Mouse (Mus musculus) stomach, embryonic 16.5 days (tissue): ENCODE measurements around the gene Ppp1r17. TPM values are rescaled to one million over a fixed set of nuclear protein-coding genes. Genes with fewer than 3 reads are reported as not detected.

Experiments used
- ATAC-seq: fragments of 200-750 bp; cut with Nextera tagmentation; 2 replicates; pipeline ENCODE4 v1.8.0; 2017; ENCODE audit warnings: moderate number of reproducible peaks, moderate TSS enrichment; ENCODE audit not compliant: insufficient read depth, low FRiP score
- H3K27ac ChIP-seq: fragments of 300-500 bp; sonication (generic); 2 replicates; pipeline ENCODE4 v1.5.1; 2014; ENCODE audit warnings: low read length
- H3K27me3 ChIP-seq: fragments of 300-500 bp; sonication (generic); 2 replicates; pipeline ENCODE4 v1.6.1; 2014; ENCODE audit warnings: low read length, control low read depth, mixed read lengths; ENCODE audit not compliant: control insufficient read depth, insufficient read depth
- H3K36me3 ChIP-seq: fragments of 300-500 bp; sonication (generic); 2 replicates; pipeline ENCODE4 v1.6.1; 2014; ENCODE audit warnings: low read length; ENCODE audit not compliant: control insufficient read depth, insufficient read depth
- H3K4me1 ChIP-seq: fragments of 300-500 bp; sonication (generic); 2 replicates; pipeline ENCODE4 v1.6.1; 2014; ENCODE audit warnings: low read length, control low read depth, mixed read lengths; ENCODE audit not compliant: control insufficient read depth, insufficient read depth
- H3K4me2 ChIP-seq: fragments of 300-500 bp; sonication (generic); 2 replicates; pipeline ENCODE4 v1.6.1; 2014; ENCODE audit warnings: low read depth, low read length, mixed read lengths
- H3K4me3 ChIP-seq: fragments of 300-500 bp; sonication (generic); replicated peaks from 2 replicates; pipeline ENCODE4 v1.5.1; 2014; ENCODE audit warnings: mild to moderate bottlenecking, low read length
- H3K9ac ChIP-seq: fragments of 300-500 bp; sonication (generic); 2 replicates; pipeline ENCODE4 v1.6.1; 2014; ENCODE audit warnings: low read length
- H3K9me3 ChIP-seq: fragments of 300-500 bp; sonication (generic); replicated peaks from 2 replicates; pipeline ENCODE4 v1.6.1; 2016; ENCODE audit warnings: low read length, control low read depth; ENCODE audit not compliant: control insufficient read depth
- WGBS: fragments of 180-500 bp; shearing (Covaris S2); extraction: QIAGEN DNeasy Blood & Tissue Kit; methylation state at CpG from one replicate; pipeline ENCODE4 v1.1.7; 2014; 5-methylcytosine and 5-hydroxymethylcytosine counted together
- polyA plus RNA-seq: library from polyadenylated mRNA; unstranded; fragments of >200 nt; fragmentation: Nextera tagmentation; extraction: Ambion mirVana; gene quantifications from 2 replicates; pipeline ENCODE4 v1.2.1, GENCODE M21; 2015

Gene Ppp1r17
- polyA plus RNA-seq, 1 experiment from 2014 or later: 0.56 TPM

DNA sequence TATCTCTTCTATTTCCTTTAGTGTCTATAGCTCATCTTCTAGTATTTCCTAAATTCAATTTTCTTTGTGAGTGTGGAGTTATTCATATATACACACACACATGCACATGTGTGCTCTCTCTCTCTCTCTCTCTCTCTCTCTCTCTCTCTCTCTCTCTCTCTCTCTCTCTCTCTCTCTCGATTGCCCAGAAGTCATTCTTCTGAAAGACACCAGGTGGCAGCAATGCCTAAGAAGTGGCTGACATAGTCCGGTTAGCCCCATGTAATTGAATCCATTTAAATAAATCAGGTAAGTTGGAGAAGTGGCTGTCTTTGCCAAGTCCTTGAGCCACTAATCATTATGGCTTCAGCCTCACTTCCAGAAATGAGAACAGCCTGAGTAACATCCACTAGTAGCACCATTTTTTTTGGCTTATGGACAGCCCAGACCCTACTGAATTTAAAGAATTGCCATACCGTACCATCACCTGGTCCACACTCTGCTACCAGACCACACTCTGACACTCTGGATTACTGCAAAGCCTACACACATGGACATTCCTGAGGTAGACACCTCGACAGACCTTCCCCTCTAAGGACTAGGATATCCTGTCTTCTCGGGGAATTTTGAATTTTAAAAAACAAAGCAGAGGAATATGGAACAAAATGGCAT, 49.5 kb downstream of the Ppp1r17 start:
- ATAC-seq: no peak
- no peaks in the 10 kb centered on the region for H3K36me3 ChIP-seq
- H3K4me3 ChIP-seq: no peak overlapping the region
- 36% methylated on average over 5 of the region's 5 CpGs for WGBS
- H3K27me3 ChIP-seq: no peaks in the 10 kb centered on the region
- no peak overlapping the region for H3K9ac ChIP-seq
- no peak overlapping the region for H3K27ac ChIP-seq
- no peaks in the 10 kb centered on the region for H3K4me1 ChIP-seq
- H3K9me3 ChIP-seq: no peaks in the 10 kb centered on the region
- no peak overlapping the region for H3K4me2 ChIP-seq

DNA sequence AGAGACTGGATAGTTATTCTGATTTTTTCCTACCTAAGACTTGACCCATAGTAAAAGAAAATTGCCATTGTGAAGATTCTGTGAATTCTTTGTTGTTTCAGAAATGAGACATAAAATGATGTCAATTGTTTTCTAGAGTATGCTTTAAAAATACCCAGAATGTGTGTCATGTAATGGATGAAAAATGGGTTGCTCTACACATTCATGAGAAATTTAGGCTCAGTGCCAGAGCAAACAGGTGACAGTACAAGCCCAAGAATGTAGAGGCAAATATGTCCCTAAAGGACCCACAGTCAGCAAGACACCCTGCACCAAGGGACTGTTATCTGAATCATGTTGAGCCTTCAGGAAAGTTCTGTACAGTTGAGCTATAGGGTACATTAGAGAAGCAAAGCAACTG, 51.2 kb downstream of the Ppp1r17 start:
- no peaks in the 10 kb centered on the region for H3K36me3 ChIP-seq
- no peak overlapping the region for H3K4me2 ChIP-seq
- H3K4me1 ChIP-seq: no peaks in the 10 kb centered on the region
- ATAC-seq: no peak
- no peak overlapping the region for H3K4me3 ChIP-seq
- no peak overlapping the region for H3K9ac ChIP-seq
- no peaks in the 10 kb centered on the region for H3K27me3 ChIP-seq
- no peaks in the 10 kb centered on the region for H3K9me3 ChIP-seq
- H3K27ac ChIP-seq: no peak overlapping the region

DNA sequence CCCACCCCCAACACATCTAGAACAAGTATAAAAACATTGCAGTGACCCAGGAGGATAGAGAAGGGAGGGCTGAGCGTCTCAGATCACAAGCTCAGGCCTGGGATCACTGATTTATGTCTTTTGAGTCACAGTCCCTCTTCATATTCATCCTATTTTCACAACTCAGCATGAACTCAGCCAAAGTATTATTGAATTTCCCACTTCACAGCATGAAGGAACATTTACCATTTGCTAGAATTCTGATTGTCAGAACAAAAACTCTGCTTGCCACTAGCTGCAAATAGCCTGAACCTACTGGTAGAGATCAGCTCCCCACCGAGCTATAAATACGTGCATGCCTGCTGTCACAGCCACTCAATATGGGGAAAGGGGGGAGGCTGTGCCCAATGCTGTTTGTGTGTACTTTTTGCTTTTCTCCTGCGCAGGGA, 59.1 kb downstream of the Ppp1r17 start:
- Histone ChIP-seq H3K9me3 (no peaks in the 10 kb centered on the region), H3K9ac (no peak overlapping the region), H3K4me1 (no peaks in the 10 kb centered on the region), H3K27ac (no peak overlapping the region), H3K4me2 (no peak overlapping the region), H3K27me3 (no peaks in the 10 kb centered on the region), H3K4me3 (no peak overlapping the region), H3K36me3 (no peaks in the 10 kb centered on the region)
- WGBS: 55% methylated on average over 4 of the region's 4 CpGs
- ATAC-seq: no peak

Other genes with a start within 250 kb of the Ppp1r17 start
- 0.40 and 0.71 TPM in 2 replicates for gene Itprid1, start 180.6 kb upstream of the Ppp1r17 start, polyA plus RNA-seq